ENCODE assay signal across 11 mouse cellular contexts in the genomic region with DNA sequence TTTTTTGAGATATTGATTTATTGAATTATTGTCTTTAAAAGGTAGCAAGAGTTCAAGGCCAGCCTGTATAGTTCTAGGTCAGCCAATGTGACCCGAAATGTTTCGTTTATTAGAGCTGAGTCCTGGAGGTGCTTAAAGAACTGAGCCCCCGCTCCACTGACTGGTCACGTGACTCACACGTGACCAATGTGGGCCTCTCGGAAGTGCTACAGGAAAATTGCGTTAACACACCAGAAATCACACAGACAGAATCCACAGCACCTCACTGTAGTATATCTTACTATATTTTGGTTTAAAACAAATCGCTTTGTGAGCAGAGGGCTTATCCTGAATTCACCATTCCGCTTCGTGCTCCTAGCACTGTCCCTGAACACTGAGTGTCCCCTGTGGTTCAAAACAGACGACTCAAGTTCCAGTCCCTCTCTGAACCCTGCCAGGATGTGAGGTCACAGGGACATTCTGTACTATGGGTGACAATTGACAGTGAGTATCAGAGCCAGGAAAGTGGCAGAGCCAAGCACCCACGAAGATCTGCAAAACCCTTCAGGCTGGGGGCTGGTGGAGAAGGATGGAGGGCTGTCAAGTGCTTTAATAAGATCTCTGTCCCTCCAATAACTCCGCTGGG. TPM values are rescaled to one million over a fixed set of nuclear protein-coding genes. Genes with fewer than 3 reads are reported as not detected.
DNase-seq lines count a peak whose midpoint lies in the region; ATAC-seq and TF ChIP-seq lines count a peak whose summit lies in the region.
"Had no signal": no experiment of that assay in that cellular context is flagged by ENCODE, and none has a peak within 500 bp of the region (broad histone marks: within the 10 kb centered on the region; RNA-seq: fewer than 3 reads in every experiment).

No protein-coding gene starts in this region.

- H3K9ac ChIP-seq in embryonic facial prominence, embryonic 13.5 days: peak overlapping the region; percentile 67; the same call in 1 of the 2 replicates
- peak overlapping the region; percentile 67 for H3K9ac ChIP-seq in hindbrain, postnatal 0 days (replicated peaks; ENCODE audit: low read length)
- H3K9ac ChIP-seq: limb, embryonic 15.5 days had no signal

- peaks cover 14% of the 10 kb centered on the region for H3K4me1 ChIP-seq in embryonic facial prominence, embryonic 13.5 days
- H3K4me1 ChIP-seq in hindbrain, postnatal 0 days (ENCODE audit: insufficient read depth, low read length): 0 out of 2 replicates have a peak, but pooled peaks cover 13% of the 10 kb centered on the region
- H3K4me1 ChIP-seq in olfactory bulb, adult 2 months (ENCODE audit: control insufficient read depth, insufficient read depth, low read length): peaks cover 19% of the 10 kb centered on the region

- H3K36me3 ChIP-seq in embryonic facial prominence, embryonic 13.5 days: no peaks in the 10 kb centered on the region
- H3K36me3 ChIP-seq in hindbrain, postnatal 0 days (ENCODE audit: insufficient read depth, low read length): no peaks in the 10 kb centered on the region
- H3K36me3 ChIP-seq: limb, embryonic 15.5 days had no signal

- peaks cover 19% of the 10 kb centered on the region for H3K27me3 ChIP-seq in embryonic facial prominence, embryonic 13.5 days
- H3K27me3 ChIP-seq in hindbrain, postnatal 0 days (ENCODE audit: insufficient read depth, low read length): no peaks in the 10 kb centered on the region

- no peak overlapping the region for H3K27ac ChIP-seq in embryonic facial prominence, embryonic 13.5 days
- H3K27ac ChIP-seq in hindbrain, postnatal 0 days: peak overlapping the region; percentile 84; the same call in 1 of the 2 replicates
- H3K27ac ChIP-seq in olfactory bulb, adult 2 months (ENCODE audit: insufficient read depth, low read depth, low read length): peak overlapping the region; percentile 87
- H3K27ac ChIP-seq: limb, embryonic 15.5 days had no signal

- no peak for ATAC-seq in embryonic facial prominence, embryonic 13.5 days (ENCODE audit: insufficient number of reproducible peaks, insufficient read depth, low FRiP score, low TSS enrichment, low read depth)
- ATAC-seq in hindbrain, postnatal 0 days: 0 out of 2 replicates have a peak, but pooled peaks have one; percentile 19

- TF ChIP-seq CTCF in hindbrain, postnatal 0 days (IDR thresholded peaks at IDR 0.05; ENCODE audit: low read depth): no peak
- no peak for TF ChIP-seq CTCF in olfactory bulb, adult 2 months (IDR thresholded peaks at IDR 0.05; ENCODE audit: insufficient read depth, low read depth, low read length)

- H3K4me3 ChIP-seq in embryonic facial prominence, embryonic 13.5 days: 0 out of 2 replicates have a peak overlapping the region, but pooled peaks have one; percentile 54
- peak overlapping the region; percentile 61 for H3K4me3 ChIP-seq in hindbrain, postnatal 0 days (ENCODE audit: low read length)
- peak overlapping the region; percentile 56 for H3K4me3 ChIP-seq in olfactory bulb, adult 2 months (ENCODE audit: insufficient read depth, low read depth, low read length)

- peak; percentile 59 for DNase-seq in retina, embryonic 14.5 days (ENCODE audit: low spot score)
- DNase-seq in retina, postnatal 1 day: no peak
- DNase-seq in hindbrain, postnatal 0 days (ENCODE audit: low spot score): peak; percentile 50
- DNase-seq in kidney, postnatal 36 days: no peak
- DNase-seq in kidney, postnatal 25 days: no peak
- DNase-seq: kidney, adult 8-10 months; right cerebral cortex, postnatal 14 days; thymus, postnatal 36 days had no signal

- no peaks in the 10 kb centered on the region for H3K9me3 ChIP-seq in embryonic facial prominence, embryonic 13.5 days
- H3K9me3 ChIP-seq in hindbrain, postnatal 0 days (ENCODE audit: low read length): no peaks in the 10 kb centered on the region
- H3K9me3 ChIP-seq: limb, embryonic 15.5 days had no signal

- no peak for TF ChIP-seq POLR2A in olfactory bulb, adult 2 months (IDR thresholded peaks at IDR 0.05; ENCODE audit: insufficient read depth, low read depth, low read length)

- peak overlapping the region; percentile 99 for H3K4me2 ChIP-seq in embryonic facial prominence, embryonic 13.5 days
- peak overlapping the region; percentile 82 for H3K4me2 ChIP-seq in hindbrain, postnatal 0 days (ENCODE audit: low read depth, low read length)

- 73% methylated on average over 13 of the region's 13 CpGs for WGBS in embryonic facial prominence, embryonic 13.5 days
- 48% methylated on average over 13 of the region's 13 CpGs for WGBS in hindbrain, postnatal 0 days
- WGBS in olfactory bulb, adult 2 months: 21% methylated on average over 13 of the region's 13 CpGs

RNA-seq across cellular contexts. Expression of a gene that starts 29.6 kb away (rescaled TPM):
- 23.9 and 32.3 TPM in 2 replicates for polyA plus RNA-seq in embryonic facial prominence, embryonic 13.5 days (2015; fragmentation: Nextera tagmentation; extraction: Ambion mirVana)
- total RNA-seq in hindbrain, postnatal 0 days (2014; rRNA removed): 81.8 and 94.3 TPM in 2 replicates
- 58.2 and 59.7 TPM in 2 replicates for polyA plus RNA-seq in hindbrain, postnatal 0 days (2015; fragmentation: Nextera tagmentation; extraction: Ambion mirVana)
- not detected in 2 replicates for polyA plus RNA-seq in olfactory bulb, adult 2 months (2012; ENCODE audit: insufficient read depth, insufficient read length, low replicate concordance, missing spikeins)

Comparison
In these comparisons a context has a peak if more than half of its experiments do, and no peak if none do; other contexts are left out.
1. DNase-seq: peak in retina, embryonic 14.5 days (single experiment) and hindbrain, postnatal 0 days (single experiment); none in retina, postnatal 1 day (single experiment), kidney, postnatal 36 days (0 of 2) and kidney, postnatal 25 days (0 of 2).
2. Peak in every context shown above with its lines, with median percentiles within 50 percentile points of each other: H3K4me3 ChIP-seq.